Mouse (Mus musculus) lung, adult 18-20 months (tissue): Measurements from ENCODE around the gene Gopc.
A peak's percentile ranks its signal among the peaks of the same experiment; 100 is the strongest.

Experiments used
- DNase-seq, 2 experiments: peaks; one replicate each; pipeline ENCODE4 v3.0.0; 2022; ENCODE audit warnings: mixed read lengths in 2 of 2

Gene Gopc

GRCm38 (mm10) chr10:52381845-52382591 lies at the start of gene Gopc:
Gene Gopc, minus strand, starts transcription at chr10:52382124.
- DNase-seq: peak; percentile 97

- no peak for DNase-seq
Observed at GRCm38 (mm10) chr10:52430953-52431352, 49.0 kb upstream of the Gopc start.

DNA sequence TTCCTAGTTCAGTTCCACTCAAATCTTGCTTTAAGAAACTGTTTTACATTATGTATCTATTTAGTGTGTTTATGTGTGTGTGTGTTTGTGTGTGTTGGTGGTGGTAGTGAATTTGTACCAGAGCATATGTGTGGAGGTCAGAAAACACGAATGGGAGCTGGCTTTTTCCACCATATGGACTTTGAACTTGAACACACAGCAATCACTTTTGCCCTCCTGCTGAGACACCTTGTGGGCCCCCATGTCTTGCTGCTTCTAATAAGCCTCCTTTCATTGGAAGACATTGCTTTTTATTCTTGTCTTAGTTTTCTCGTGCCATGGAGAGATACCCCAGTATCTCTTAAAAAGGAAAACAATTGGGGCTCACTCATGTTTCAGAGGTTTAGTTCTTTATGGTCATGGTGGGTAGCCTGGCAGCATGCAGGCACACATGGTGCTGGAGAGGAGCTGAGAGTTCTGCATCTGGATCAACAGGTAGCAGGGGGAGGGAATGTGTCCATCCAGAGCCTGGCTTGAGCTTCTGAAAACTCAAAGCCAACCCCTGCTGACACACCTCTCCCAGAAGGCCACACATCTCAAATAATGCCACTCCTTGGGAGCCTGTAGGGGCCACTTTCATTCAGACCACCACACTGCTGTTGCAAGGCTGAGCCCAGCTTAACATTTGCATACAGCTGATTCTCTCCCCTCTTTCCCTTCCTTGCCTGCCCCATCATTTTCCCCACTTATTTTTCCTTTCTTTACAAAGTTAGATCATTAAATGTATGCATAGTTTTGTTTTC lies 45.9 kb upstream of the Gopc start:
- no peak for DNase-seq

GRCm38 (mm10) chr10:52426314-52426980 lies 44.5 kb upstream of the Gopc start:
- no peak for DNase-seq

- DNase-seq: peak in 1 of 2 experiments; percentile 8
Observed at GRCm38 (mm10) chr10:52423097-52423496, 41.2 kb upstream of the Gopc start.

- no peak for DNase-seq
Observed at GRCm38 (mm10) chr10:52421716-52422115, 39.8 kb upstream of the Gopc start.

DNA sequence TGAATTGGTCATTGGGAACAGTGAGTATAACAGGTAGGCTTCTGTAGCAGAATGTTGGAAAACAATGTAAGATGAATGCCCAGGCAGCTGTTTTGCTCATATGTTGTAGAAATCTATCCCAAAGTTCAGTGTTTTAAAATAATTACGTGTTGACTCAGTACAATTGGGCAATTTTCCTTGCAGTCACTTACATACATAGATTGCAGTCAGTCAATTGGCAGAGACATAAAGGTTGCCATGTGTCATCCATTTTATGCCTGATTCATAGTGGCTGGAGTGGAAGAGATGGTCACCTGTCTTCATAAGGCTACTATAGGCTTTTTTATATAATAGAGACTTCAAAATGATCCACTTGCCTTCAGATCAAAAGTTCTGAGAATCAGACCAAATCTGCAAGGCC lies 38.6 kb upstream of the Gopc start:
- DNase-seq: no peak

- peak in 1 of 2 experiments; percentile 11 for DNase-seq
Observed at GRCm38 (mm10) chr10:52419402-52419801, 37.5 kb upstream of the Gopc start.

DNA sequence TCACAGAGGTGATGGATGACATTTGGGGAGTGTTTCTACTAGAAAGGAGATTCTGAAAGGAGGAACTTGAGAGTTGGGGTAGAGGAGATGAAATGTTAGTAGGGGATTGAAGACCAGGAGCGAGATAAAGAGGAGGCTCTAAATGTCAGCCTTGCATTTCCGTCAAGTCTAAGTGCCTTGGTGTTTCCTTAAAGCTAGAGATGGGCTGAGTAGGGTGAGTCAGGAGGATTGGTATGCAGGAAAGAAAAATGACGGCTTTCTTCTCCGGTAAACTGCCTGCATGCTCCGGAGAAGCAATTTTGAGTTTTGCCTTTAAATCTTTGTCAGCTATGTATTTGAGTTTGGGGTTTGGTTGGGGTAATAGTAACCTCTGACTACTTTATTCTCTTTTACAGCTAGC lies 37.0 kb upstream of the Gopc start:
- no peak for DNase-seq

DNA sequence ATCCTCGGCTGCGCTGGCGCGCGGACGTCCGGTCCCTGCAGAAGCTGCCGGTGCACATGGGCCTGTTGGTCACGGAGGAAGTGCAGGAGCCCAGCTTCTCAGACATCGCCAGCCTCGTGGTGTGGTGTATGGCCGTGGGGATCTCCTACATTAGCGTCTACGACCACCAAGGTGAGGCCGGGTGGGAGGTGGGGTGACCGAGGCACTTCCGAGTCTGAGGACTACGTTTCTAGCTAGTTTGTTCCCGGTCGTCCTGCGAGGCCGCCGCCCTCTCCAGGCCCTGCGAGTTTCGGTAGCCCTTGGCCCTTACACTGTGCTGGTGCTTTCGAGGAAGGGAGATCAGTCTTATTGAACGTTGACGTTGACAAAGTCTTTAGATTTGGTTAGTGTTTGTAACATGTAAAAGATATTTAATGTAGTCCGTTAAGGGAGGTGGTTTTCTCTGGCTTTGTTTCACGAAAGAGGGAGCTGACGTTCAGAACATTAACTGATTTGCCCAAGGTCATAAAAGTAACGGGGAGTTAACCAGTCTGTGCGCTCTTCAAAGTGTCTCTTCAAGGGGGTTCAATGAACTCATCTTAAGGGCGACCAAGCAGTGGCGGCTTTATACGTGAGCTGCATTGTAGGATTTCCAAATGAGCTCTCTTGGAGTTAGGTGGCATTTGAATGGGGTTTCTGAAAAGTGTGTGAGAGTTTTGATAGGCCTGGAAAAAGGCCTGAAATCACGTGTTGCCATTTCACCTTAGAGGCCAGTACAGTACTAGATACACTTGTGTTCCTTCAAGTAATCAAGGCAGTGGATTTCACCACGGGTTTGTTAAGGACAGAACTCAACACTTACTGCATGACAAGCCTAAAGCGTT lies 36.3 kb upstream of the Gopc start:
- peak in 1 of 2 experiments; percentile 27 for DNase-seq

DNA sequence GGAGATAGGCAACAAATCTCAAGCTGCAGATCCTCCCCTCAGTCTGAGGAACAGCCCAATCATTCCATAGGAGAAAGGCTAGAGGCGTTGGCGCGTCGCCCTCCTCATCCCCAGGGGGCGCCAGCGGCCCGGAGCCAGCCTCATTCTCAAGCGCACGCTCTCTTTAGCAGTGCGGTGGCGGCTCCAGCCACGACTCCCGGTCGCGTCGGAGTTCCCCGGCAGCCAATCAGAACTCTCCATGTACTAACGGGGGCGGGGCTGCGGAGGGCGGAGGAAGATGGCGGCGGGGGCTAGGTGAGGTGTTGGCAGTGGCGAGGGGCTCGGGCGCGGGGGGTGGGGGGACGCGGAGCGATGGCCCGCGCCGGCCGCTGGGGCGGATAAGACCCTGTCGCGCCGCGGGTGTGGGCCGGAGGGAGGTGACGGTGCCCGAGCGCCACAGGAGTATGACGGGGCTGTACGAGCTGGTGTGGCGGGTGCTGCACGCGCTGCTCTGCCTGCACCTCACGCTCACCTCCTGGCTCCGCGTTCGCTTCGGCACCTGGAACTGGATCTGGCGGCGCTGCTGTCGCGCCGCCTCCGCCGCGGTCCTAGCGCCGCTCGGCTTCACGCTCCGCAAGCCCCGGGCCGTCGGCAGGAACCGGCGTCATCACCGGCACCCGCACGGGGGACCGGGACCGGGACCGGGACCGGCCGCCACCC lies 35.5 kb upstream of the Gopc start, which contains the start of gene Nus1:
Nus1 (plus strand) TSS at position 249 of the 699 bp plus-strand sequence.
- DNase-seq: peak; percentile 95 to 97

- no peak for DNase-seq
Observed at GRCm38 (mm10) chr10:52416458-52416857, 34.5 kb upstream of the Gopc start.

DNA sequence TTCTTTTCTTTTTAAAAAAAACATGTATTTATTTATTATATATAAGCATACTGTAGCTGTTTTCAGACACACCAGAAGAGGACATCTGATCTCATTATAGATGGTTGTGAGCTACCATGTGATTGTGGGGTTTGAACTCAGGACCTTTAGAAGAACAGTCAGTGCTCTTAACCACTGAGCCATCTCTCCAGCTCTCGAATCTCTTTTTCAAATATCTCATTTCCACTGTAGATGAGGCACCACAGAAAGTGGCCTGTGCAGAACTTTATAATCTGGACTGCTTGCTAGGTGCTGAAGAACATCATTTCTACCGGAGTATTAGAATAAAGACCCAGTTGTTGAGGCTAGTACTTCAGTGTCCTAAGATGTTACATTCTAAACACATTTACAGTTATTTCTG lies 33.1 kb upstream of the Gopc start:
- DNase-seq: no peak

DNA sequence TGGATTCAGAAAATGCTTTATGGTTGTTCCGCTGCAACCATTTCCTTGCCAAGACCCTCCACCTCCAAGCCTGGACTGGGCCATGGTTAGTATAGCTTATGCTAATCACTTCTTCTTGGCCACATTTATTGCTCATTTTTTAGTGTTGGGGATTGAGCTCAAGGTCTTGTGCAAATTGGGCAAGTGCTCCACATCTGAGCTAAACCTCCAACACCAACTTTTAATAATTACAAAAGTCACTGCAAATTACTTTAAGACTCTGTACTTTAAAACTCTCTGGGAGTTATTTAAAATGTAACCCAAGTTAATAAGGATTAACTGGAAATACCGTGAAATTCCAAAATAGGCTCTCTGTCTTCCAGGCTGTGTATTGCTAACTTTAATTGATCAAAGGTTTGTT lies 25.6 kb upstream of the Gopc start:
- DNase-seq: no peak

GRCm38 (mm10) chr10:52405160-52405559 lies 23.2 kb upstream of the Gopc start:
- no peak for DNase-seq

DNA sequence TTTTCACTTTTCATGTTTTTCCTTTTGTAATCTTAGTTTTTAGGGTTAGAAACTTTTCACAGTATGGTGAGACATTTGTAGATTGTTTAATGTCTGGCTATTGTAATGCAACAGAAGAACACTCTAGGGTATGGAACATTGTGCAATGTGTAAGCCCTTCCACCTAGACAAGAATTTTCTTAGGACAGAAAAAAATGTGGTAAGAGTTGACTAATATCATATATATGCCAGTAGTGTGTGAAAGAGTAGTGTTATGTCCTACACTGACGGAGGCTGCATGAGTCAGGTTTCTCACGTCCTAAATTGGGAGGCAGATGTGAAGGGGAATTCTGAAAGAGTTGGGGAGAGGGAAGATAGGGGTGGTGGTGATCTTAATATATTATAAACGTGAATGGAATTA lies 17.8 kb upstream of the Gopc start:
- DNase-seq: no peak

GRCm38 (mm10) chr10:52398715-52399114 lies 16.8 kb upstream of the Gopc start:
- no peak for DNase-seq

GRCm38 (mm10) chr10:52396647-52397046 lies 14.7 kb upstream of the Gopc start:
- no peak for DNase-seq

DNA sequence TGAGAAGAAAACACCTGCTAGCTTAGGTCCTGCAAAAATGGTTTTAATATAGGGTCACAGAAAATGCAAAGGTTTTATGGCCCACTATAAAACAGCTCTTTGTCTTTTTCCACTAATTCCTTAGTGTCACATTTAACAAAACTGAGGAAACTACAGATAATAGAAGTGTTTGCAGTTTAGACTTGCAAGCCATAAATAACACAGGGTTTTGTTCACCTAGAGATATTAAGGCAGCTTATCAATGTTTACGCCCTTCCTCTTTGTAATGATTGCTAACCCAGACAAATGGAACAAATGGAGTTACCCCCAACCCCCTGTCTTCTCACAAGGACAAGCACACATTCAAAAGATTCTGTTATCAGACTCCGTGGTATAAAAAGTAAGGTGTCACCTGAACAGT lies 9.3 kb upstream of the Gopc start:
- DNase-seq: no peak

- DNase-seq: no peak
Observed at GRCm38 (mm10) chr10:52389438-52389837, 7.5 kb upstream of the Gopc start.

DNA sequence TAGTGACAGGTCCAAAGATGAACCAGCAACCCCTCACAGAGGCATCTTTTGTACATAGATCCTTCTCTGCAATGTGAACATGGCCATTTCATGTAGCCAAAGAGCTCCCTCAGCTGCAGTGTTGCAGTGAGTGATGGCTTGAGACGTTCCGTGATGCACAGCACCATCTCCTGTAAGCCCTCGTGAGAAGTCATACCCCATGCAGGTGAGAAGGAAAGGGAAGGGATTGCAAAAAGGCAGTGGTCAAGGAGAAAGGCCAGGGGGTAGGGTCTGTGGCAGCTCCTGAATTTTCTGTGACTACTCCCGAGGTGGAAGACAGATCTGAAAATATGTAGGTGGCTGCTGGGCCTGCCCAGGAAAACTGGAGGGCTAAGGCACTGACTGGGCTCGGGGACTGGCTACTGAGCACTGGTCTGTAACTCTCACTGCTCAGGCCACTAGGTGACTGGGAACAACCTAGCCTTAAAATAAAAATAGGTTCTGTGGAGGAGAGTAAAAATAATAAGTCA lies 7.1 kb upstream of the Gopc start, which contains the start of gene Nepn:
Nepn (plus strand) TSS at position 51 of the 509 bp plus-strand sequence.
- no peak for DNase-seq

GRCm38 (mm10) chr10:52387192-52387591 lies 5.3 kb upstream of the Gopc start:
- DNase-seq: no peak
